15 mouse cellular contexts compared by ENCODE assay signal in the genomic region with DNA sequence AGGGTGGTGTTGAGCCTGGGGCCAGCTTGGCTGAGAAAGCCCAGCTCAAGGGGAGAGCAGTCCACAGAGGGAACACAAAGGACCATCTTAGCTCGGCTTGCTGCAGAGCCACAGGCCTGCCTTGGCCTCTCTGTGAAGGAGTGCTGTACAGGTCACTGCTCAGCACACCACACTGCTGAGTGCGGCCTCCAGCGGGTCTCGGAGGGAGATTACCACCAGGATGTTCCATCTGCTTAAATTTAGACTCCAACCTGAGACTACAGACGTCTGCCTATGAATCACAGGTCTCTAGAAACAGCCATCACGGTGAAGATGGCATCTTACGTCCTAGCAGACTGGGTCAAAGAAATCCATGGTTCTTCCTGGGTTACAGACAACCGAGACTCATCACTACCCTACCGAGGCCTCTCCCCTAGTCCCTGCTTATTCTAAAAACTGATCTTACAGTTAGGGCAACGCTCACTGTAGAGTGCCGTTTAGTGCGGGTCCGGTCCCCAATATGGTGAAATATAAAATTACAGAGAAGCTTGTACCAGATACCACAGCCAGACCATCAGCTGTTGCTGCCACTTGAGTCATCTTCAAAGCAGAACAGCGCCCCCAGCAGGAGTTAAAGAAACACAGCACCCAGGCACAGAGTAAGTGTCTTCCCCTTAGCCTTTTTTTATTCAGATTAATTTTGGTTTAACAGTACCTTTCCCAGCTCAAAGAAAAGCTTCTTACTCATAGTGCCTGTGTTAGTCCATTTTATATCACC. TPM values are rescaled to one million over a fixed set of nuclear protein-coding genes. Genes with fewer than 3 reads are reported as not detected.
DNase-seq lines count a peak whose midpoint lies in the region; ATAC-seq and TF ChIP-seq lines count a peak whose summit lies in the region.
"Had no signal": no experiment of that assay in that cellular context is flagged by ENCODE, and none has a peak within 500 bp of the region (broad histone marks: within the 10 kb centered on the region; RNA-seq: fewer than 3 reads in every experiment).

No protein-coding gene starts in this region.

- no peak overlapping the region for H3K27ac ChIP-seq in forebrain, postnatal 0 days (ENCODE audit: low read depth, low read length)
- H3K27ac ChIP-seq in forebrain, embryonic 16.5 days (ENCODE audit: low read length), result no peak overlapping the region
- peak overlapping the region; percentile 33; the same call in 1 of the 2 replicates for H3K27ac ChIP-seq in midbrain, embryonic 10.5 days (replicated peaks)
- no peak overlapping the region for H3K27ac ChIP-seq in midbrain, embryonic 13.5 days
- no peak overlapping the region for H3K27ac ChIP-seq in ES-Bruce4 (ENCODE audit: insufficient read depth, low read length)

- H3K4me2 ChIP-seq in forebrain, postnatal 0 days (ENCODE audit: low read depth), result no peak overlapping the region
- H3K4me2 ChIP-seq in forebrain, embryonic 16.5 days (ENCODE audit: low read length), result no peak overlapping the region
- H3K4me2 ChIP-seq in midbrain, embryonic 13.5 days (replicated peaks), result no peak overlapping the region
- H3K4me2 ChIP-seq: lung, embryonic 14.5 days had no signal

- peak; percentile 14; the same call in 1 of the 2 replicates for TF ChIP-seq CTCF in forebrain, postnatal 0 days (IDR thresholded peaks at IDR 0.05; ENCODE audit: low read depth)
- peak; percentile 51 for TF ChIP-seq CTCF in ES-Bruce4 (IDR thresholded peaks at IDR 0.05; ENCODE audit: low read depth, low read length)

- 62% methylated on average over 14 of the region's 14 CpGs for WGBS in forebrain, postnatal 0 days
- WGBS in forebrain, embryonic 16.5 days, result 66% methylated on average over 14 of the region's 14 CpGs
- WGBS in midbrain, embryonic 10.5 days, result 66% methylated on average over 14 of the region's 14 CpGs
- 68% methylated on average over 14 of the region's 14 CpGs for WGBS in midbrain, embryonic 13.5 days

- no peak for TF ChIP-seq EP300 in ES-Bruce4 (IDR thresholded peaks at IDR 0.05; ENCODE audit: insufficient read depth, low read depth, low read length)

- H3K9me3 ChIP-seq in forebrain, postnatal 0 days (ENCODE audit: low read length), result no peaks in the 10 kb centered on the region
- no peaks in the 10 kb centered on the region for H3K9me3 ChIP-seq in forebrain, embryonic 16.5 days (ENCODE audit: control insufficient read depth, low read length)
- no peaks in the 10 kb centered on the region for H3K9me3 ChIP-seq in midbrain, embryonic 10.5 days (replicated peaks)
- H3K9me3 ChIP-seq in midbrain, embryonic 13.5 days, result no peaks in the 10 kb centered on the region
- no peaks in the 10 kb centered on the region for H3K9me3 ChIP-seq in ES-Bruce4 (replicated peaks; ENCODE audit: control insufficient read depth, insufficient read depth, low read length, poor library complexity, severe bottlenecking)
- H3K9me3 ChIP-seq: megakaryocyte, embryonic 14.5 days had no signal

- H3K4me1 ChIP-seq in forebrain, postnatal 0 days (ENCODE audit: insufficient read depth), result peaks cover 5% of the 10 kb centered on the region; the same call in 1 of the 2 replicates
- H3K4me1 ChIP-seq in forebrain, embryonic 16.5 days (replicated peaks; ENCODE audit: control insufficient read depth, insufficient read depth, low read length), result peaks cover 20% of the 10 kb centered on the region
- peaks cover 64% of the 10 kb centered on the region for H3K4me1 ChIP-seq in midbrain, embryonic 10.5 days
- H3K4me1 ChIP-seq in midbrain, embryonic 13.5 days (replicated peaks), result peaks cover 34% of the 10 kb centered on the region
- H3K4me1 ChIP-seq in ES-Bruce4 (ENCODE audit: control insufficient read depth, insufficient read depth, low read length), result peaks cover 13% of the 10 kb centered on the region

- DNase-seq in forebrain, postnatal 0 days, result no peak
- no peak for DNase-seq in midbrain, embryonic 10.5 days (ENCODE audit: low spot score)
- DNase-seq in induced T-regulatory cell, adult 2 months (ENCODE audit: low read depth), result peak; percentile 50
- no peak for DNase-seq in adrenal gland, adult (ENCODE audit: inconsistent age in 2 of 2, low spot score in 1 of 2)
- DNase-seq in heart, postnatal 36 days, result no peak
- DNase-seq: adrenal gland, adult 8-10 months; heart, postnatal 4 days; kidney, adult 2 months; lung, embryonic 14.5 days; thymus, postnatal 4 days had no signal

- no peak overlapping the region for H3K9ac ChIP-seq in forebrain, postnatal 0 days
- no peak overlapping the region; the same call in 1 of the 2 replicates for H3K9ac ChIP-seq in forebrain, embryonic 16.5 days (replicated peaks; ENCODE audit: low read depth, low read length)
- no peak overlapping the region for H3K9ac ChIP-seq in midbrain, embryonic 13.5 days (replicated peaks)
- no peak overlapping the region for H3K9ac ChIP-seq in ES-Bruce4 (ENCODE audit: low read depth, poor library complexity, severe bottlenecking)
- H3K9ac ChIP-seq: lung, embryonic 14.5 days had no signal

- no peaks in the 10 kb centered on the region for H3K27me3 ChIP-seq in forebrain, postnatal 0 days (ENCODE audit: insufficient read depth, low read length)
- peaks cover 3% of the 10 kb centered on the region; the same call in 1 of the 2 replicates for H3K27me3 ChIP-seq in forebrain, embryonic 16.5 days (replicated peaks; ENCODE audit: control insufficient read depth, insufficient read depth, low read length)
- peaks cover 86% of the 10 kb centered on the region for H3K27me3 ChIP-seq in midbrain, embryonic 10.5 days (ENCODE audit: low read depth, poor library complexity, severe bottlenecking)
- H3K27me3 ChIP-seq in midbrain, embryonic 13.5 days, result peaks cover 34% of the 10 kb centered on the region
- no peaks in the 10 kb centered on the region for H3K27me3 ChIP-seq in ES-Bruce4 (ENCODE audit: control insufficient read depth, insufficient read depth, low read length, poor library complexity, severe bottlenecking)

- H3K4me3 ChIP-seq in forebrain, postnatal 0 days (ENCODE audit: low read depth, low read length), result no peak overlapping the region
- H3K4me3 ChIP-seq in forebrain, embryonic 16.5 days (replicated peaks; ENCODE audit: low read length), result no peak overlapping the region
- no peak overlapping the region for H3K4me3 ChIP-seq in midbrain, embryonic 10.5 days
- no peak overlapping the region for H3K4me3 ChIP-seq in midbrain, embryonic 13.5 days (replicated peaks)
- H3K4me3 ChIP-seq in ES-Bruce4 (ENCODE audit: low read depth, low read length), result no peak overlapping the region
- H3K4me3 ChIP-seq: megakaryocyte, embryonic 14.5 days had no signal

- no peak for TF ChIP-seq POLR2A in ES-Bruce4 (IDR thresholded peaks at IDR 0.05; ENCODE audit: insufficient read depth, low read length)

- intact Hi-C loops in heart, postnatal 36 days (cut with DNase I), result no loop called here

- no peak for ATAC-seq in forebrain, postnatal 0 days
- no peak for ATAC-seq in forebrain, embryonic 16.5 days
- ATAC-seq in midbrain, embryonic 13.5 days, result no peak

- H3K36me3 ChIP-seq in forebrain, postnatal 0 days (ENCODE audit: insufficient read depth), result no peaks in the 10 kb centered on the region
- H3K36me3 ChIP-seq in forebrain, embryonic 16.5 days (ENCODE audit: control insufficient read depth, insufficient read depth), result no peaks in the 10 kb centered on the region
- H3K36me3 ChIP-seq in midbrain, embryonic 10.5 days, result no peaks in the 10 kb centered on the region
- H3K36me3 ChIP-seq in midbrain, embryonic 13.5 days, result no peaks in the 10 kb centered on the region
- no peaks in the 10 kb centered on the region for H3K36me3 ChIP-seq in ES-Bruce4 (ENCODE audit: control insufficient read depth, insufficient read depth, low read length, poor library complexity, severe bottlenecking)

RNA-seq across cellular contexts. Expression of a gene that starts 2.9 kb away (rescaled TPM):
- total RNA-seq in forebrain, postnatal 0 days (2014; rRNA removed), result 0.24 and 0.62 TPM in 2 replicates
- 0.44 and 0.47 TPM in 2 replicates for polyA plus RNA-seq in forebrain, postnatal 0 days (2015; fragmentation: Nextera tagmentation; extraction: Ambion mirVana)
- polyA plus RNA-seq in forebrain, embryonic 16.5 days (2015; fragmentation: Nextera tagmentation; extraction: Ambion mirVana), result 0.10 and 0.25 TPM in 2 replicates
- polyA plus RNA-seq in midbrain, embryonic 10.5 days (2016; fragmentation: Nextera tagmentation; extraction: Ambion mirVana), result 0.07 TPM in 1 of 2 replicates, not detected in the other
- polyA plus RNA-seq in midbrain, embryonic 13.5 days (2015; fragmentation: Nextera tagmentation; extraction: Ambion mirVana), result not detected in 2 replicates
- 1.9 and 2.3 TPM in 2 replicates for polyA plus RNA-seq in ES-Bruce4 (2011; ENCODE audit: insufficient read depth, insufficient read length, low read depth, missing spikeins)
- under 1 TPM; 0.28 to 0.30 TPM for total RNA-seq in heart, postnatal 36 days (2021)
- polyA plus RNA-seq: lung, embryonic 14.5 days had no signal

RNA-seq across cellular contexts. Expression of a gene that starts 8.7 kb away (rescaled TPM):
- total RNA-seq in forebrain, postnatal 0 days (2014; rRNA removed), result 4.7 and 6.3 TPM in 2 replicates
- polyA plus RNA-seq in forebrain, postnatal 0 days (2015; fragmentation: Nextera tagmentation; extraction: Ambion mirVana), result 1.8 and 2.7 TPM in 2 replicates
- 0.66 and 0.70 TPM in 2 replicates for polyA plus RNA-seq in forebrain, embryonic 16.5 days (2015; fragmentation: Nextera tagmentation; extraction: Ambion mirVana)
- 0.16 and 0.52 TPM in 2 replicates for polyA plus RNA-seq in midbrain, embryonic 10.5 days (2016; fragmentation: Nextera tagmentation; extraction: Ambion mirVana)
- 0.50 and 0.70 TPM in 2 replicates for polyA plus RNA-seq in midbrain, embryonic 13.5 days (2015; fragmentation: Nextera tagmentation; extraction: Ambion mirVana)
- polyA plus RNA-seq in ES-Bruce4 (2011; ENCODE audit: insufficient read depth, insufficient read length, low read depth, missing spikeins), result 6.8 and 7.4 TPM in 2 replicates
- total RNA-seq in heart, postnatal 36 days (2021), result under 1 TPM; 0.14 to 0.19 TPM
- total RNA-seq: granulocyte monocyte progenitor cell, adult 5-6 weeks had no signal

RNA-seq across cellular contexts. Expression of a gene that starts 23.3 kb away (rescaled TPM):
- total RNA-seq in forebrain, postnatal 0 days (2014; rRNA removed), result 8.9 and 10.0 TPM in 2 replicates
- 16.5 and 18.7 TPM in 2 replicates for polyA plus RNA-seq in forebrain, postnatal 0 days (2015; fragmentation: Nextera tagmentation; extraction: Ambion mirVana)
- polyA plus RNA-seq in forebrain, embryonic 16.5 days (2015; fragmentation: Nextera tagmentation; extraction: Ambion mirVana), result 29.8 and 34.6 TPM in 2 replicates
- 94.9 and 102 TPM in 2 replicates for polyA plus RNA-seq in midbrain, embryonic 10.5 days (2016; fragmentation: Nextera tagmentation; extraction: Ambion mirVana)
- polyA plus RNA-seq in midbrain, embryonic 13.5 days (2015; fragmentation: Nextera tagmentation; extraction: Ambion mirVana), result 28.6 and 30.4 TPM in 2 replicates
- 43.2 and 52.0 TPM in 2 replicates for polyA plus RNA-seq in ES-Bruce4 (2011; ENCODE audit: insufficient read depth, insufficient read length, low read depth, missing spikeins)
- under 1 TPM; 0.42 to 0.51 TPM for total RNA-seq in heart, postnatal 36 days (2021)

RNA-seq across cellular contexts. Expression of a gene that starts 30.9 kb away (rescaled TPM):
- 119 and 139 TPM in 2 replicates for total RNA-seq in forebrain, postnatal 0 days (2014; rRNA removed)
- polyA plus RNA-seq in forebrain, postnatal 0 days (2015; fragmentation: Nextera tagmentation; extraction: Ambion mirVana), result 12.5 and 15.6 TPM in 2 replicates
- 17.0 and 18.6 TPM in 2 replicates for polyA plus RNA-seq in forebrain, embryonic 16.5 days (2015; fragmentation: Nextera tagmentation; extraction: Ambion mirVana)
- 0.15 and 0.36 TPM in 2 replicates for polyA plus RNA-seq in midbrain, embryonic 10.5 days (2016; fragmentation: Nextera tagmentation; extraction: Ambion mirVana)
- 9.6 and 9.7 TPM in 2 replicates for polyA plus RNA-seq in midbrain, embryonic 13.5 days (2015; fragmentation: Nextera tagmentation; extraction: Ambion mirVana)
- polyA plus RNA-seq in ES-Bruce4 (2011; ENCODE audit: insufficient read depth, insufficient read length, low read depth, missing spikeins), result not detected in 2 replicates
- not detected for total RNA-seq in heart, postnatal 36 days (2021)
- total RNA-seq: granulocyte monocyte progenitor cell, adult 5-6 weeks; heart, postnatal 4 days had no signal
- polyA plus RNA-seq: lung, embryonic 14.5 days had no signal

RNA-seq across cellular contexts. Expression of a gene that starts 53.4 kb away (rescaled TPM):
- 550 and 602 TPM in 2 replicates for total RNA-seq in forebrain, postnatal 0 days (2014; rRNA removed)
- 400 and 449 TPM in 2 replicates for polyA plus RNA-seq in forebrain, postnatal 0 days (2015; fragmentation: Nextera tagmentation; extraction: Ambion mirVana)
- polyA plus RNA-seq in forebrain, embryonic 16.5 days (2015; fragmentation: Nextera tagmentation; extraction: Ambion mirVana), result 427 TPM in 2 replicates
- polyA plus RNA-seq in midbrain, embryonic 10.5 days (2016; fragmentation: Nextera tagmentation; extraction: Ambion mirVana), result 83.4 and 109 TPM in 2 replicates
- polyA plus RNA-seq in midbrain, embryonic 13.5 days (2015; fragmentation: Nextera tagmentation; extraction: Ambion mirVana), result 341 and 349 TPM in 2 replicates
- 8.8 and 9.7 TPM in 2 replicates for polyA plus RNA-seq in ES-Bruce4 (2011; ENCODE audit: insufficient read depth, insufficient read length, low read depth, missing spikeins)
- under 1 TPM; 0.35 to 0.36 TPM for total RNA-seq in heart, postnatal 36 days (2021)
